Mouse (Mus musculus): ENCODE data around the gene Isl2. TPM values are rescaled to one million over a fixed set of nuclear protein-coding genes. Genes with fewer than 3 reads are reported as not detected.

The Isl2 gene
- polyA plus RNA-seq, 1 experiment = not detected

GRCm38 (mm10) chr9:55535907-55536306 lies 2.6 kb upstream of the Isl2 start:
- H3K4me1 ChIP-seq (ENCODE audit: control insufficient read depth, insufficient read depth, low read length) = no peaks in the 10 kb centered on the region
- H3K27ac ChIP-seq (ENCODE audit: control insufficient read depth, insufficient read depth, low read depth, low read length, poor library complexity) = no peak overlapping the region
- no peak overlapping the region for H3K4me3 ChIP-seq (replicated peaks; ENCODE audit: control insufficient read depth, low read depth, low read length)
- WGBS = 11% methylated on average over 3 of the region's 3 CpGs
- TF ChIP-seq CTCF (IDR thresholded peaks at IDR 0.05; ENCODE audit: control insufficient read depth, insufficient read depth, low read length) (peak; percentile 57), POLR2A (IDR thresholded peaks at IDR 0.05; ENCODE audit: borderline replicate concordance, control insufficient read depth, low read depth, low read length) (no peak)

DNA sequence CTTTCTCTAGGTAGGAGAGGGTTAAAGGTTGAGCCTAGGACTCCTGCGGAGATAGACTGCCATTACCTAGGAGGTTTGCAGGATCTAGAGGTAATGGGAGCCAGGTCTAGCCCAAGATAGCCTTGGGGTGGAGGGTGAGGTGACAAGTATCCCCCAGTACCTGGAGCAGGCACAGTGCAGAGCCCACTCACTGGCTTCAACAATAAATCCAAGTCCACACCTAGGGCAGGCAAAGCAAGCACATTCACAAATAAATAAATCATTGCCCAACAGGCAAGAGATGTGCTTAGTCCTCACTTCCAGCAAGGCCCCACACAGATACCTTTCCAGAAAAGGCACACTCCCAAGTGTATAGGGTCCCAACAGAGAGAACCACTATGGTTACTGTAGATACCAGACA lies 534 bp downstream of the Isl2 start:
- Histone ChIP-seq H3K27ac (ENCODE audit: control insufficient read depth, insufficient read depth, low read depth, low read length, poor library complexity) (no peak overlapping the region), H3K4me1 (ENCODE audit: control insufficient read depth, insufficient read depth, low read length) (peaks cover 1% of the 10 kb centered on the region), H3K4me3 (replicated peaks; ENCODE audit: control insufficient read depth, low read depth, low read length) (no peak overlapping the region)
- WGBS = 13% methylated on average over 1 of the region's 1 CpGs
- TF ChIP-seq POLR2A (IDR thresholded peaks at IDR 0.05; ENCODE audit: borderline replicate concordance, control insufficient read depth, low read depth, low read length) (no peak), CTCF (IDR thresholded peaks at IDR 0.05; ENCODE audit: control insufficient read depth, insufficient read depth, low read length) (no peak)

GRCm38 (mm10) chr9:55539661-55540390 lies 1.4 kb downstream of the Isl2 start:
- Histone ChIP-seq H3K4me3 (replicated peaks; ENCODE audit: control insufficient read depth, low read depth, low read length) (no peak overlapping the region), H3K27ac (ENCODE audit: control insufficient read depth, insufficient read depth, low read depth, low read length, poor library complexity) (no peak overlapping the region), H3K4me1 (ENCODE audit: control insufficient read depth, insufficient read depth, low read length) (peaks cover 1% of the 10 kb centered on the region)
- TF ChIP-seq POLR2A (IDR thresholded peaks at IDR 0.05; ENCODE audit: borderline replicate concordance, control insufficient read depth, low read depth, low read length) (no peak), CTCF (IDR thresholded peaks at IDR 0.05; ENCODE audit: control insufficient read depth, insufficient read depth, low read length) (no peak)
- WGBS = 3% methylated on average over 31 of the region's 31 CpGs

- Histone ChIP-seq H3K27ac (ENCODE audit: control insufficient read depth, insufficient read depth, low read depth, low read length, poor library complexity) (no peak overlapping the region), H3K4me1 (ENCODE audit: control insufficient read depth, insufficient read depth, low read length) (peaks cover 1% of the 10 kb centered on the region), H3K4me3 (replicated peaks; ENCODE audit: control insufficient read depth, low read depth, low read length) (no peak overlapping the region)
- WGBS = 7% methylated on average over 12 of the region's 12 CpGs
- TF ChIP-seq POLR2A (IDR thresholded peaks at IDR 0.05; ENCODE audit: borderline replicate concordance, control insufficient read depth, low read depth, low read length) (no peak), CTCF (IDR thresholded peaks at IDR 0.05; ENCODE audit: control insufficient read depth, insufficient read depth, low read length) (no peak)
These were observed 1.9 kb downstream of the Isl2 start for GRCm38 (mm10) chr9:55540391-55540770.

GRCm38 (mm10) chr9:55540888-55541287 lies 2.4 kb downstream of the Isl2 start:
- Histone ChIP-seq H3K27ac (ENCODE audit: control insufficient read depth, insufficient read depth, low read depth, low read length, poor library complexity) (no peak overlapping the region), H3K4me3 (replicated peaks; ENCODE audit: control insufficient read depth, low read depth, low read length) (no peak overlapping the region), H3K4me1 (ENCODE audit: control insufficient read depth, insufficient read depth, low read length) (peaks cover 1% of the 10 kb centered on the region)
- 2% methylated on average over 28 of the region's 28 CpGs for WGBS
- TF ChIP-seq CTCF (IDR thresholded peaks at IDR 0.05; ENCODE audit: control insufficient read depth, insufficient read depth, low read length) (no peak), POLR2A (IDR thresholded peaks at IDR 0.05; ENCODE audit: borderline replicate concordance, control insufficient read depth, low read depth, low read length) (no peak)

- Histone ChIP-seq H3K4me1 (ENCODE audit: control insufficient read depth, insufficient read depth, low read length) (peaks cover 1% of the 10 kb centered on the region), H3K4me3 (replicated peaks; ENCODE audit: control insufficient read depth, low read depth, low read length) (no peak overlapping the region), H3K27ac (ENCODE audit: control insufficient read depth, insufficient read depth, low read depth, low read length, poor library complexity) (no peak overlapping the region)
- WGBS = 4% methylated on average over 59 of the region's 59 CpGs
- TF ChIP-seq POLR2A (IDR thresholded peaks at IDR 0.05; ENCODE audit: borderline replicate concordance, control insufficient read depth, low read depth, low read length) (no peak), CTCF (IDR thresholded peaks at IDR 0.05; ENCODE audit: control insufficient read depth, insufficient read depth, low read length) (no peak)
These were observed 3.4 kb downstream of the Isl2 start for GRCm38 (mm10) chr9:55541681-55542365.

DNA sequence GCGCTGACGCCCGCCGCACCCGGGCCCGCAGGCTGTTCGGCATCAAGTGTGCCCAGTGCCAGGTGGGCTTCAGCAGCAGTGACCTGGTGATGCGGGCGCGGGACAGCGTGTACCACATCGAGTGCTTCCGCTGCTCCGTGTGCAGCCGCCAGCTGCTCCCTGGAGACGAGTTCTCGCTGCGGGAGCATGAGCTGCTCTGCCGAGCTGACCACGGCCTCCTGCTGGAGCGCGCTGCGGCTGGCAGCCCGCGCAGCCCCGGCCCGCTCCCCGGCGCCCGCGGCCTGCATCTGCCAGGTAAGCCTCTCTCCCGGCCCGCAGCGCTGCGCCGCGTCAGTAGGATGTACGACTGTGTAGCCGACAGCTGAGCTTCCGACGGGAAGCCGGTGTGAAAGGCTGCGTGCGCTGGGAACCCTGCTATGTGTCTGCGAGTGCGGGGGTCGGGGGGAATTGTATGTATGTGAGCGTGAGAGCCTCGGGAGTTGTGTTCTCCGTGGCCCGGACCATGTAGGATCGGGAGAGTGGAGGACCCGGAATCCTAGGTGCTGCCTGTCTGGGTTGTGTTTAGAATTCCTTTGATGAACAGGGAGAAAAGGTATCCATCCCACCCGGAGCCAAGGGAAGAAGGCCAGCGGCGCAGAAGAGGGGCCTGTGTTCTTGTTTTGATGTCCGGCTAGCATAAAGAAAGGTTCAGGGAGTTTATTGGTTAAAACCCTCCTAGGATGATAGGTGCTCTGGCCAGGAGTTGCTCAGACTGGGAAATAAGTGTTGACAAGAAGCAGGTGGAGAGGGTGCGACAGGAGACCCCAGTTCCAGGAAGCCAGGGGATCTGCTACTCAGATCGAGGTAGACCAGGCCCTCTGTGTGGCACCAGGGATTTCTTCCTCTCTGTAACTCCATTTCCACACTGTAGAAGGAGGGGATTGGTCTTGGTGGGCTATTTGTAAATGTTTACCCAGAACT lies 4.2 kb downstream of the Isl2 start:
- TF ChIP-seq CTCF (IDR thresholded peaks at IDR 0.05; ENCODE audit: control insufficient read depth, insufficient read depth, low read length) = no peak
- TF ChIP-seq POLR2A (IDR thresholded peaks at IDR 0.05; ENCODE audit: borderline replicate concordance, control insufficient read depth, low read depth, low read length) = no peak
- whole genome bisulfite sequencing = 4% methylated on average over 59 of the region's 59 CpGs
- no peak overlapping the region for H3K27ac ChIP-seq (ENCODE audit: control insufficient read depth, insufficient read depth, low read depth, low read length, poor library complexity)
- H3K4me1 ChIP-seq (ENCODE audit: control insufficient read depth, insufficient read depth, low read length) = peaks cover 1% of the 10 kb centered on the region
- no peak overlapping the region for H3K4me3 ChIP-seq (replicated peaks; ENCODE audit: control insufficient read depth, low read depth, low read length)

DNA sequence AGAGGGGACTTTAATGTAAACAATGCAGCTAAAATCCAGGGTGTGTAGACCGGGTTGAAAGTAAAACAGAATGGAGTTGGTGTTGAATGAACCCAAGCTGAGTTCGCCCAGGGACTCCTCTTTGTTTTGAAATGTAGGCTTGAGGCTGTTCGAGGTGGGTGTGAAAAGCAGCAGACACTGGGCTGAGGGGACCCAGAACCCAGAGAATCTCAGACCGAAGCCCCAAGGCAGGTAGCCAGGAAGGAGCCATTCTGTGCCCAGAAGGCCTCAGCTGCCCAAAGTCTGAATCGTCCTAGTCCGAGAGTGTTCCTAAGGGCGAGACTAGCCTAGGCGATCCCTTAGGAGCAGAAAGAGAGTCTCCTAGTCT lies 4.8 kb downstream of the Isl2 start:
- no peak overlapping the region for H3K27ac ChIP-seq (ENCODE audit: control insufficient read depth, insufficient read depth, low read depth, low read length, poor library complexity)
- WGBS = 25% methylated on average over 8 of the region's 8 CpGs
- no peak for TF ChIP-seq POLR2A (IDR thresholded peaks at IDR 0.05; ENCODE audit: borderline replicate concordance, control insufficient read depth, low read depth, low read length)
- TF ChIP-seq CTCF (IDR thresholded peaks at IDR 0.05; ENCODE audit: control insufficient read depth, insufficient read depth, low read length) = no peak
- H3K4me1 ChIP-seq (ENCODE audit: control insufficient read depth, insufficient read depth, low read length) = peaks cover 1% of the 10 kb centered on the region
- no peak overlapping the region for H3K4me3 ChIP-seq (replicated peaks; ENCODE audit: control insufficient read depth, low read depth, low read length)

Data from bone marrow, adult 2 months (tissue).